Comparison of ENCODE assay signal across 11 mouse cellular contexts in genomic region chr1:168354934-168355333, GRCm38 (mm10).
A peak's percentile ranks its signal among the peaks of the same experiment; 100 is the strongest.
DNase-seq lines count a peak whose midpoint lies in the region; ATAC-seq and TF ChIP-seq lines count a peak whose summit lies in the region.
"Had no signal": no experiment of that assay in that cellular context is flagged by ENCODE, and none has a peak within 500 bp of the region (broad histone marks: within the 10 kb centered on the region; RNA-seq: fewer than 3 reads in every experiment).

No protein-coding gene starts in this region.

- no peak overlapping the region for H3K4me2 ChIP-seq in lung, embryonic 14.5 days
- H3K4me2 ChIP-seq in midbrain, embryonic 15.5 days, result peak overlapping the region; percentile 9; the same call in 1 of the 2 replicates
- H3K4me2 ChIP-seq: liver, embryonic 13.5 days had no signal

- TF ChIP-seq CTCF in lung, embryonic 14.5 days (IDR thresholded peaks at IDR 0.05; ENCODE audit: low read depth), result no peak

- no peak overlapping the region for H3K9ac ChIP-seq in lung, embryonic 14.5 days
- H3K9ac ChIP-seq in midbrain, embryonic 15.5 days, result no peak overlapping the region
- H3K9ac ChIP-seq: liver, embryonic 13.5 days had no signal

- no peaks in the 10 kb centered on the region for H3K27me3 ChIP-seq in lung, embryonic 14.5 days (ENCODE audit: insufficient read depth, low read length)
- H3K27me3 ChIP-seq in midbrain, embryonic 15.5 days (replicated peaks), result no peaks in the 10 kb centered on the region
- H3K27me3 ChIP-seq: liver, embryonic 13.5 days had no signal

- 0 out of 2 replicates have a peak, but pooled peaks cover 2% of the 10 kb centered on the region for H3K36me3 ChIP-seq in lung, embryonic 14.5 days (ENCODE audit: insufficient read depth)
- H3K36me3 ChIP-seq in midbrain, embryonic 15.5 days (replicated peaks), result no peaks in the 10 kb centered on the region
- H3K36me3 ChIP-seq: liver, embryonic 13.5 days had no signal

- ATAC-seq in lung, embryonic 14.5 days (ENCODE audit: insufficient read depth), result peak; percentile 8; the same call in 1 of the 2 replicates
- ATAC-seq in midbrain, embryonic 15.5 days (replicated peaks), result 0 out of 2 replicates have a peak, but pooled peaks have one; percentile 16

- H3K9me3 ChIP-seq in lung, embryonic 14.5 days (ENCODE audit: low read depth, low read length), result no peaks in the 10 kb centered on the region
- H3K9me3 ChIP-seq in midbrain, embryonic 15.5 days, result no peaks in the 10 kb centered on the region
- H3K9me3 ChIP-seq: liver, embryonic 13.5 days had no signal

- peaks cover 35% of the 10 kb centered on the region for H3K4me1 ChIP-seq in lung, embryonic 14.5 days (ENCODE audit: insufficient read depth)
- peaks cover 88% of the 10 kb centered on the region for H3K4me1 ChIP-seq in midbrain, embryonic 15.5 days

- H3K4me3 ChIP-seq in lung, embryonic 14.5 days (ENCODE audit: low read depth, low read length), result no peak overlapping the region
- H3K4me3 ChIP-seq in midbrain, embryonic 15.5 days, result no peak overlapping the region
- H3K4me3 ChIP-seq: gastrocnemius, adult 2 months; liver, embryonic 13.5 days had no signal

- H3K27ac ChIP-seq in lung, embryonic 14.5 days (ENCODE audit: low read depth), result no peak overlapping the region
- peak overlapping the region; percentile 89 for H3K27ac ChIP-seq in midbrain, embryonic 15.5 days
- H3K27ac ChIP-seq: gastrocnemius, adult 2 months; liver, embryonic 13.5 days had no signal

- WGBS in lung, embryonic 14.5 days, result 13% methylated on average over 4 of the region's 4 CpGs
- WGBS in midbrain, embryonic 15.5 days, result 5% methylated on average over 4 of the region's 4 CpGs

- DNase-seq in embryo, embryonic 10 days (ENCODE audit: low spot score), result peak; percentile 81
- no peak for DNase-seq in embryo, embryonic 9.5 days (ENCODE audit: extremely low spot score)
- DNase-seq in lung, embryonic 14.5 days, result peak; percentile 75
- no peak for DNase-seq in lung, postnatal 14 days
- peak; percentile 33 for DNase-seq in forelimb bud, embryonic 11.5 days (ENCODE audit: low read depth, low spot score)
- DNase-seq in urinary bladder, postnatal 4 days (ENCODE audit: low spot score in 2 of 2), result no peak
- no peak for DNase-seq in spleen, adult 18-20 months
- DNase-seq: gastrocnemius, adult 2 months; heart, postnatal 36 days; liver, embryonic 13.5 days had no signal

Comparison
In these comparisons a context has a peak if more than half of its experiments do, and no peak if none do; other contexts are left out.
1. DNase-seq: peak in embryo, embryonic 10 days (single experiment), lung, embryonic 14.5 days (single experiment) and forelimb bud, embryonic 11.5 days (single experiment); none in embryo, embryonic 9.5 days (single experiment), lung, postnatal 14 days (single experiment), urinary bladder, postnatal 4 days (0 of 2) and spleen, adult 18-20 months (0 of 2).